Mouse (Mus musculus): Measurements from ENCODE around the gene Wdr74. TPM values are rescaled to one million over a fixed set of nuclear protein-coding genes. Genes with fewer than 3 reads are reported as not detected.

Wdr74 gene
- total RNA-seq, 2 experiments from 2014 or later = 55.9 to 56.5 TPM

DNA sequence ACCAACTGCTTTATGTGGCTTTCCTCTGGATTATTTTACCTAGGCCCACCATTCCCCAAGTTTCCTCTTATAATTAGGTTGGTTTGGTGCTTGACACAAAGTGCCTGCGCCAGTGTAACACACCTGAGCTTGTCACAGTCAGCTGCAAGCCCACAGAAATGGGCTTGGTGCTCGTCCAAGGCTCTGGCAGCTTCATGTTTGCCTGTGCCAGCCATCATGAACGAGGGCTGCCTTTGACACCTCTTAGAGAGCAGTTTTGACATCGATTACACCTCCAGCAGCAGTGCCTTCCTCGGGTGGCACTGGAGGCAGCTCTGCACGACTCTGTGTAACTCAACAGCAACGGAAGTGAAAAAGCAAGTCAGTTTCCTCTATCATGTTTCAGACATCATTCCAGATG is 54.5 kb downstream of the Wdr74 start:
- peak; percentile 26 for DNase-seq

More for the DNA sequence above, 54.5 kb downstream of the Wdr74 start:
- intact Hi-C loops (cut with DNase I) = no loop called here

Small RNAs within 50 kb of the gene (microRNA-seq; reads per million reads assigned to microRNA genes)
- not detected for gene Mir6992

Other genes with a start within 250 kb of the Wdr74 start
- gene Slc22a8, start 144.6 kb upstream of the Wdr74 start, total RNA-seq (2021) = 10 to 100 TPM; 16.0 to 17.9 TPM
- gene Slc22a6, start 117.8 kb upstream of the Wdr74 start, total RNA-seq (2021) = 10 to 100 TPM; 12.0 TPM
- gene Chrm1, start 72.0 kb upstream of the Wdr74 start, total RNA-seq (2021) = 10 to 100 TPM; 58.0 to 63.6 TPM
- 100 to 1,000 TPM; 166 to 179 TPM for gene Slc3a2, start 12.5 kb upstream of the Wdr74 start, total RNA-seq (2021)
- gene 1700092M07Rik, start 4.9 kb downstream of the Wdr74 start, total RNA-seq (2021) = 1 to 10 TPM; 2.7 to 2.8 TPM
- 10 to 100 TPM; 70.8 to 77.5 TPM for gene Stx5a, start 5.6 kb downstream of the Wdr74 start, total RNA-seq (2021)
- 100 to 1,000 TPM; 105 to 110 TPM for gene Nxf1, start 21.2 kb downstream of the Wdr74 start, total RNA-seq (2021)
- gene Tmem223, start 35.2 kb downstream of the Wdr74 start, total RNA-seq (2021) = 100 to 1,000 TPM in 1 of 2 experiments, 10 to 100 TPM in 1; 96.5 to 102 TPM
- 1 to 10 TPM; 8.2 to 9.2 TPM for gene Tmem179b, start 38.6 kb downstream of the Wdr74 start, total RNA-seq (2021)
- 10 to 100 TPM; 24.9 to 29.4 TPM for gene Taf6l, start 50.6 kb downstream of the Wdr74 start, total RNA-seq (2021)
- 10 to 100 TPM; 87.2 to 92.3 TPM for gene Polr2g, start 62.8 kb downstream of the Wdr74 start, total RNA-seq (2021)
- gene Zbtb3, start 66.7 kb downstream of the Wdr74 start, total RNA-seq (2021) = 1 to 10 TPM; 5.1 to 6.8 TPM
- gene Ttc9c, start 83.5 kb downstream of the Wdr74 start, total RNA-seq (2021) = 10 to 100 TPM; 46.0 to 47.2 TPM
- 100 to 1,000 TPM; 108 to 116 TPM for gene Hnrnpul2, start 84.2 kb downstream of the Wdr74 start, total RNA-seq (2021)
- not detected for gene AC129217.1, start 93.9 kb downstream of the Wdr74 start, total RNA-seq (2021)
- gene Bscl2, start 101.6 kb downstream of the Wdr74 start, total RNA-seq (2021) = 10 to 100 TPM; 76.9 to 78.4 TPM
- gene Gng3, start 103.4 kb downstream of the Wdr74 start, total RNA-seq (2021) = 100 to 1,000 TPM; 275 to 279 TPM
- gene Lrrn4cl, start 114.9 kb downstream of the Wdr74 start, total RNA-seq (2021) = under 1 TPM; 0.76 to 0.93 TPM
- gene Ubxn1, start 135.7 kb downstream of the Wdr74 start, total RNA-seq (2021) = 100 to 1,000 TPM; 109 to 122 TPM
- gene Uqcc3, start 145.1 kb downstream of the Wdr74 start, total RNA-seq (2021) = 10 to 100 TPM; 22.3 to 25.7 TPM
- 1 to 10 TPM; 4.6 to 8.6 TPM for gene Lbhd1, start 147.9 kb downstream of the Wdr74 start, total RNA-seq (2021)
- not detected for gene Gm49403, start 148.1 kb downstream of the Wdr74 start, total RNA-seq (2021)
- gene 1810009A15Rik, start 153.0 kb downstream of the Wdr74 start, total RNA-seq (2021) = 10 to 100 TPM; 16.4 to 21.4 TPM
- 1 to 10 TPM; 4.2 to 5.8 TPM for gene Gm49416, start 153.1 kb downstream of the Wdr74 start, total RNA-seq (2021)
- gene Ints5, start 157.2 kb downstream of the Wdr74 start, total RNA-seq (2021) = 10 to 100 TPM; 25.3 to 25.6 TPM
- 100 to 1,000 TPM; 102 to 110 TPM for gene Ganab, start 162.2 kb downstream of the Wdr74 start, total RNA-seq (2021)
- gene B3gat3, start 184.5 kb downstream of the Wdr74 start, total RNA-seq (2021) = 100 to 1,000 TPM; 109 to 115 TPM
- gene Rom1, start 193.5 kb downstream of the Wdr74 start, total RNA-seq (2021) = 1 to 10 TPM; 1.4 to 1.7 TPM
- 10 to 100 TPM in 1 of 2 experiments, 1 to 10 TPM in 1; 9.4 to 11.6 TPM for gene Eml3, start 193.7 kb downstream of the Wdr74 start, total RNA-seq (2021)
- 10 to 100 TPM; 75.4 to 79.6 TPM for gene Mta2, start 206.0 kb downstream of the Wdr74 start, total RNA-seq (2021)
- 10 to 100 TPM; 17.5 to 20.0 TPM for gene Tut1, start 218.0 kb downstream of the Wdr74 start, total RNA-seq (2021)
- gene Eef1g, start 231.2 kb downstream of the Wdr74 start, total RNA-seq (2021) = 100 to 1,000 TPM; 385 to 398 TPM